Mouse (Mus musculus): ENCODE results near the gene Ak3.
"Not testable (repeated sequence)": the region's sequence is repeated elsewhere in the genome, so short reads cannot be mapped to it uniquely, and the experiment has no call there.

Ak3 gene

DNA sequence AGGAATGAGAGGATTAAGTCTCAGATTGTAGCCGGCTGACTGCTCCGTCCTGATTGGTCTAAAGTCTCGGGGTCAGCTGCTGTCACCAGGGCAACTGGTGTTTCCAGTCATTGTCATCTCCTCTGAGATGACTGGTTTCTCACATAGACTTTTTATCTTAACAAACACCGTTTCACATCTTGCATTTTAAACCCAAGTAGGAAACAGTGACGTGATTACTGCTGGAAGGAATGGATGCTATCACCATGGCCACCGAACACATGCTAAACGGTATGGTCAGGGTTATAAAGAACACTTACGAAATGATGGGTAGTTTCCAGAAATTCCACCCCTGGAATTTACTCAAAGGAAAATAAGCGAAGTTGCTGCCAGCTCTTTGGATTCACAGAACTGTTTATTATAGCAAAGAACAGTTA is 3.4 kb downstream of the Ak3 start:
- DNase-seq (ENCODE audit: low read depth, low spot score): no peak

DNA sequence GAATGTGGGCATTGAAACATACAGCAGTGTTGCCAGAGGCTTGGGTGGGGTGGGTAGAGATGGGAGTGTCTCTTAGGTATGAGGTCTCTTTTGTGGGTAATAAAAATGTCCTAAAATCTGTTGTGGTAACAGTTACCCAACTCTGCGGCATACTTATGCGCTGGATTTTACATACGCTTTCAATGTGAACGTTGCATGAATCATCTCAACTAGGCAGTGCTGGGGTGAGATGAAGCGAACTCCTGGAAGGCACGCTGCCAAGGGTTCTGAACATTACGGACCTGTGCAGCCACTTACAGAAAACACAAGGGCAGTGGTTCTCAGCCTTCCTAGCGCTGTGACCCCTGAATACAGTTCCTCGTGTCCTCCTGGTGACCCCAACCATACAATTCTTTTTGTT is 5.1 kb downstream of the Ak3 start:
- no peak for DNase-seq (ENCODE audit: low read depth, low spot score)

DNA sequence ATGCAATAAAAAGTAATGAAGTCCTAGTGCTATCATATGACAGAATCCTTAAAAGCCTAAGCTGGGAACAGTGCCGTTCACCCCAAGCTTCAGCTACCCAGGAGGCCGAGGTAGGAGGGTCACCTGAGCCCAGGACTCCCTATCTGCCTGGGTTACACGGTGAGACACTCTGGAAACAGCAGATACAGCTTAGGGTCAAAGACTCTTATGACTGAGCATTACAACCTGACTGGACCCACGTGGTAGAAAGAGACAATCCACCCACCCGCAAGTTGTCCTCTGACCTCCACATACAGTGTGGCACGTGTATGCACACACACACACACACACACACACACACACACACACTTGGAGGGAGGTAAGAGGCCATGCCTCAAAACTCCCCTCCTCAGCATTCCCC is 5.6 kb downstream of the Ak3 start:
- no peak for DNase-seq (ENCODE audit: low read depth, low spot score)

DNA sequence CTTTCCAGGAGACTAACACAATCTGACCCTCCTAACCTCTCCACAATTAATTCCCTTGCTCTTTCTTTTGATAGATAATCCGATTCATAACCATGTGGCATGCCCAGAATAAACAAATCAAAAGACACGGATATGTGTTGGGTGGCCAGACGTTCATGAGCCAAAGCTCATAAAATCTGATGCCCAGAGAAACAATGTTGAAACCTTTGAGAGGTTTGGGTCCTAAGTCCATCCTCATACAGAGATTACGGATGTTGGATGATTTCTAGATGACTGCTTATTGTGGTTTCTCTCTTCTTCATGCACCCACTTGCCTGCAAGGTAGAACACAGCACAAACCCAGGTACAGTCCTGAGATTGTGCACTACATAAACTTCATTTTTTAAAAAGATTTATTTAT is 7.6 kb downstream of the Ak3 start:
- DNase-seq (ENCODE audit: low read depth, low spot score): no peak

- DNase-seq (ENCODE audit: low read depth, low spot score): no peak
Observed at GRCm38 (mm10) chr19:29039334-29039733, 8.4 kb downstream of the Ak3 start.

GRCm38 (mm10) chr19:29037541-29037940 is 10.2 kb downstream of the Ak3 start:
- no peak for DNase-seq (ENCODE audit: low read depth, low spot score)

GRCm38 (mm10) chr19:29037026-29037425 is 10.7 kb downstream of the Ak3 start:
- DNase-seq (ENCODE audit: low read depth, low spot score): no peak

GRCm38 (mm10) chr19:29032662-29033061 is 15.1 kb downstream of the Ak3 start:
- DNase-seq (ENCODE audit: low read depth, low spot score): no peak

- DNase-seq (ENCODE audit: low read depth, low spot score): no peak
Observed at GRCm38 (mm10) chr19:29031788-29032187, 16.0 kb downstream of the Ak3 start.

DNA sequence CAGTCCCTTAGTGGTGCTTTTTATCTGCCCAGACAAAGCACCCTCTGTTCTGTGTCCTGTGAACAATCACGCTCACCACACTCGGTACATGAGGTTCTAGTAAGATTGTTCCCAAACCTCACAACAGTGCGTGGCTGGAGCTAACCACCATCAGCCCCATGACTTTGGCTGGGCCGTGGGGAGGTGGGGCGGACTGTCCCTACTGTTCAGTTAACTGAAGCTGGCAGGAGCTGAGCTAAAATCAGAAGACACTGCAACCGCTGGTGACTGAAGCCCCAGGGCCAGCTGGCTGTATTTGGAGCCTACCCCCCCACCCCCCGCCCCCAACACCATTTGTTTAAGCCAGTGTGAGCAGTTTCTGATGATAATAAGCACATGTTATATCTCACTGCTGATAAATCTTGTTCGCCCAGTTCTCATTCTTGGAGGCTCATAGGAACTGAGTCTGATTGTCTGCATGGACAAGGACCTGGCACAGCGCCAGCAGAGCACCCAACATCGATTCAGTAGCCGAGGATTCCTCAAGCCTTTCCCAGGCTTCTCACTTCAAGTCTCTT is 23.3 kb downstream of the Ak3 start:
- no peak for DNase-seq (ENCODE audit: low read depth, low spot score)

DNA sequence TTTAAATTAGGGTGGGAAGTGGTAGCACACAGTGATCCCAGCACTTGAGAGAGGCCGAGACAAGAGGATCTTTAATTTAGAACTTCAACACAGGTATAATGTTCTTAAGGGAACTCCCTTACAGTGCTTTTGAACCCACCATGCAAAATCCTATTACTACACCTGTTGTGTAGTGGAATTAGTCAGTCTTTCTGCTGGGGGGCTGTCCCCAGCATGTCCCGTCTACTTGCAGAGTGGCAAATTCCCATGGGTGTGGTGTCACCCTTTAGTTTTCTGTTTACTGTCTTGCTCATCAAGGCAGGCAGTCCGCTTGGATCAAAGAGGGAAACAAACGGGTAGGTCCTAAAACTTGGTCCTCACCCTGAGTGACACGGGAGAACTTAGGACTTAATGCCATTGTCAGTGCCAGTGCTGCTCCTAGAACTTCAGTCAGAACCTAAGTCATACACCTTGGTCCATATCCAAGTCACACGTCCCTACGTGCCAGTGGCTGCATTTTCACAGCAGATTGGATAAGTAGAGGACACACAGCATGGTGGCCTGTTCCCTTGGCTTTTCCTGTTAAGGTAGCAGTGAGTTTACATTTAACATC is 25.9 kb downstream of the Ak3 start:
- no peak for DNase-seq (ENCODE audit: low read depth, low spot score)

DNA sequence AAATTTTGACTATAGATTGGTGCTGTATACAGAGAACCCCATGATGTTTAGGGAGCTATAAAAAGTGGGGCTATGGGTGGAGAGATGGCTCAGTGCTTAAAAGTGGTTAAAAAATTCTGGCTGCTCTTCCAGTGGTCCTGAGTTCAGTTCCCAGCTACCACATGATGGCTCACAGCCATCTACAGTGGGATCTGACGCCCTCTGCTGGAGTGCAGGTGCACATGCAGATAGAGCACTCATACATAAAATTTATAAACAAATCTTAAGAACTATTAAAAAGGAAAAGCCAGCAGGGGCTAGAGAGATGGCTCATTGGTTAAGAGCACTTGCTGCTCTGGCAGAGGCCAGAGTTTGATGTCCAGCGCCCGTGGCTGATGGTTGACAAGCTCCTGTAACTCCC is 28.1 kb downstream of the Ak3 start:
- no peak for DNase-seq (ENCODE audit: low read depth, low spot score)

DNA sequence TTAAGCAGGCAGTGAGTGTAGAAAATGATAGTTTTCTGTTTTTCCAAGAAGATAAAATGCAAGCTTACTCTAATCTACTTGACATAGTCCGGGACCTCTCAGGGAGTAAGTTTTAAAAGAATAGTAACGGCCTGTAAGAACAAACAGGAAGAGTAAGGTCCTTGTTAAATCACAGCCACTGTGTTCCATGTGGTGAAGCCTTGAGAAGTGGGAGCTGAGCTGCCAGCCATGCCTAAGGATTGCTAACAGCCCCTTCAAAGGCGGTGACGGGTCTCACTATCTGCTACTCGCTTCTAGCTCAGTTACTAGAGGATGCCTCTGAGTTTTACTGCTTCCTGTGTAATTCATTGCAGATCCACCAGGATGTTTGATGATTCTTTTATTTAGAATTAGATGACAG is 31.0 kb downstream of the Ak3 start:
- no peak for DNase-seq (ENCODE audit: low read depth, low spot score)

- no peak for DNase-seq (ENCODE audit: low read depth, low spot score)
Observed at GRCm38 (mm10) chr19:29016204-29016765, 31.5 kb downstream of the Ak3 start.

DNA sequence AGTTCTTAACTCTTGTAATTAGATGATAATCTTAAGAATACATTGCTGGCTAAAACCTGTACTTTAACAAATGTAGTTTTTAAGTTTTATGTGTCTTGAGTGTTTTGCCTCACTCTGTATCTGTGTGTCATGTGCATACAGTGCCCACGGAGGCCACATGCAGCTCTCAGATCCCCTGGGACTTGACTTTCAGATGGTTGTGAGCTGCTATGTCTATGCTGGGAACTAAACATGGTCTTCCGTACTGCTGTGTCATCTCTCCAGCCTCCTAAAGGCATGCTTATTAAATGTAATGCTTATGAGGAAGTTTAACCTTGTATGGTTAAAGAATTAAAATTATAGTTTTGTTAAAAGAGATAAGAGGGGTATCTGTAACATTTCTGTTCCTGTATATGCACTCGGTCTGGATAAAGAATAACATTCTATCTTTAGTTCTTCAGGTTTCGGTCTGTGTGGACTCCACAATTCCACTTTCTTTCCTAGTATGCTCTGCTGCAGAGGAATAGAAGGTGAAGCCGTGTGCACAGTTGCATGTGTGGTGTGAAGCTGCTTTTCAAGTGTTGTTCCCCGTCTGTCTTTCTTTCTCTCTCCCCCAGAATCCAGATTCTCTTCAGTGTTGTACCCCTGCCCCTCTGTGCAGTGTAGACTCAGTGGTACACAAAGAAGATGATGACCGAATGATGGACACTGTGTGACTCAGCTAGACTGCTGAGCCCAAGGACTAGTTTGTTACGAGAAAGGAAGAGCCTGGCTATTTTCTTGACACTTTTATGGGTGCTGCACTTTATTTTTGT is 32.2 kb downstream of the Ak3 start:
- no peak for DNase-seq (ENCODE audit: low read depth, low spot score)

DNA sequence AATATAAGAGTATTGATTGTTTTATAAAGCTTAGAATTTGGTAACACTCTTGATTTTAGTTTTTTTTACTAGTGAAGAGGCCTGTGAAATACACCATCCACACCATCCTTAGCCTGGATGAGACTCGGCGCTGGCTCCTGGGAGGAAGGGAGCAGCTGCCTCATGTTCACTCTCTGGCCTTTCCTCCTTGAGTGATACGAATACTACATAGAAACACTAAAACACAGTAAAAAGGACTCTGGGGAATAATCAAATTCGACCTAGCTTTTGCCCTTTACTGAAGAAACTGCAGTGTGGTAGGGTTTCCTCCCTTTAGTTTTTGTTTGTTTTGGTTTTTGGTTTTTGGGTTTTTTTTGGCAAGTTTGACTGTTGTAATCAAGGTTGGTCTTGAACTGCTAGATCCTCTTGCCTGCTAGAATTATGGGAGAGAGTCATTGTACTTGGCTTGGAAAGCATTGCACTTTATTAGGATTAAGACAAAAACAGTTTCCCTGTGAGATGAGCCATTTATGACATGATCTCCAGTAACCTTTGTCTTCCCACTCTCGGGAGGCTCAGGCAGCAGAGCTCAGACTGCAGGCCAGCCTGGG is 33.2 kb downstream of the Ak3 start:
- no peak for DNase-seq (ENCODE audit: low read depth, low spot score)

DNA sequence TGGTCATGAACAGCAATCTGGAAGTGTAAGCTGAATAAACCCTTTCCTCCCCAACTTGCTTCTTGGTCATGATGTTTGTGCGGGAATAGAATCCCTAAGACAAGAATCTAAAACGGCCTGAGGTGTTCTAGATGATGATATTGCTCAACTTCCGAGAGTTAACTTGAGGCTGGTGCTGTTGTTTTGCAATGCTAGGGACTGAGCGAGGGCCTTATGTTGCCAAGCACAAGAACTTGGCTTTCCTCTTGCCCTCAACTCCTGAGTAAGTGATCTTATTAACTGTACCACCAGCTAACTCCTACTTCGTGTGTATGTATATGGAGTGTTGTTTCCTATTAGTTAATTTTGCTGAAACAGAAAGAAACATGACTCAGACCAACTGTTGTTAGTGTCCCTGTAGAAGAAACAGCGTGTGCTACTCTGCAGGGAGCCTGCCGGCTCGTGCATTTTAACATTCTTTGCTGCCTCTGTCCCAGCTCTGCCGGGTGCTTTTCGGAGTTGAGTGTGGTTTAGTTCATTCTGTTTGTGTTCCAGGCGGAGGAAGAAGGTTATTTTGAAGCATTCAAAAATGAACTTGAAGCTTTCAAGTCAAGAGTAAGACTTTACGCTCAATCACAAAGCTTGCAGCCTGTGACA is 36.3 kb downstream of the Ak3 start:
- no peak for DNase-seq (ENCODE audit: low read depth, low spot score)

GRCm38 (mm10) chr19:29009046-29009445 is 38.7 kb downstream of the Ak3 start:
- no peak for DNase-seq (ENCODE audit: low read depth, low spot score)

GRCm38 (mm10) chr19:29008069-29008706 is 39.6 kb downstream of the Ak3 start:
- DNase-seq (ENCODE audit: low read depth, low spot score): no peak

DNA sequence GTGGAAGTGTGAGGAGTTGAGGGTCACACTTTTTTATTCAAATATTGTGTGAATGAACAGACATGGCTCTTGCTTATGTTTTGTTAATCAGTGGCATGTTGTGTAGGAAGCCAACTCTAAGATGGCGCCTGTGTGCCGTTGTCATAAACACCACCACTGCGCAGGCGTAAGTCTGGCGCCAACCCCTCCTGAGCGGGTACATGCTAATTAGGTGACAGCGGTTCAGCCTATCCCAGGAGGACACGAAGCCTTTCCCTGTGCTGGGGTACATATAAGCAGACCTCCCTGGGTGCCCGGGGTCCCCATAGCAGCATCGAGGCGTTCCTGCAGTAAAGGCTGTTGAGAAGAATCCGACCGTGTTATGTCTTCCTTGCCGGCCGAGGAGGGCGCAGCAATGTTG is 47.4 kb downstream of the Ak3 start:
- DNase-seq (ENCODE audit: low read depth, low spot score): not testable (repeated sequence)

DNA sequence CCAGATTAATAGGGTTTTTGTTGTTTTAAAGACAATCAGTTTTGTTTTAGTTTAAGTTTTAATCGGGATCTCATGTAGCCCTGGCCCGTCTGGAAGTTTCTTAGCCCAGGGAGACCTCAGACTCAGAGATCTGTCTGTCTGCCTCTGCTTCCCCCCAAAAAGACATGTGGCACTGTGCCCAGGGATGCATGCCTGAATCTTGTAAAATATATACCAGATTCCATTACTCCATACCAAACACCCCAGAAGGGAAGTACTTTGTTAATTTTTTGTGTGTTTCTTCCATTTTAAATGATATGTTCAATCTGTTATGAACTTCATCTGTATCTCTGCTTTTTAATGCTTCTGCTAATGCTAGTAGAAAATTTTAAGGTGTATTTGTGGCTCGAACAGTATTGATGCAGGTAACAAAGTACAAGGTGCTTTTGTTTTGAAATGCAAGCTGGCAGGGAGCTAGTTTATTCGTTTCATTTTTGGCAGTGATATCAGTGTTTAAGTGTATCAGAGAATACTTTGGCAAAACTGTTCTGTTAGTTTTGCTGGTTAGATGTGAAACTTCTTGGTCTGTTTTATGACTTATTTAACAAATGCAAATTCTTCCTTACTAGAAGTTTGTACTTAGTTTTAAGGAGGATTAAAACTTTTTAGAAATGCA is 49.7 kb downstream of the Ak3 start:
- no peak for DNase-seq (ENCODE audit: low read depth, low spot score)
